Mouse (Mus musculus): ENCODE results near the gene Ahcyl2. TPM values are rescaled to one million over a fixed set of nuclear protein-coding genes. Genes with fewer than 3 reads are reported as not detected.
"Not testable (repeated sequence)": the region's sequence is repeated elsewhere in the genome, so short reads cannot be mapped to it uniquely, and the experiment has no call there.

Ahcyl2 gene
- total and polyA plus RNA-seq, 2 experiments from 2014 or later: 16.0 to 66.7 TPM

- Histone ChIP-seq H3K4me1 (ENCODE audit: insufficient read depth, low read length) (peaks cover 6% of the 10 kb centered on the region), H3K9me3 (ENCODE audit: low read length) (no peaks in the 10 kb centered on the region), H3K27me3 (ENCODE audit: insufficient read depth, low read length) (no peaks in the 10 kb centered on the region), H3K27ac (ENCODE audit: low read depth, low read length) (peak overlapping the region; percentile 47; the same call in 1 of the 2 replicates), H3K4me2 (ENCODE audit: low read depth, low read length, poor library complexity, severe bottlenecking) (no peak overlapping the region; the same call in 1 of the 2 replicates), H3K4me3 (ENCODE audit: low read depth, low read length) (no peak overlapping the region), H3K9ac (replicated peaks; ENCODE audit: low read length, poor library complexity, severe bottlenecking) (no peak overlapping the region), H3K36me3 (ENCODE audit: insufficient read depth, low read length) (no peaks in the 10 kb centered on the region)
- DNase-seq (ENCODE audit: low spot score) (peak; percentile 66), ATAC-seq (ENCODE audit: low FRiP score) (peak; percentile 66)
- 2% methylated on average over 2 of the region's 2 CpGs for WGBS
- TF ChIP-seq CTCF (IDR thresholded peaks at IDR 0.05): no peak
These were observed 46.8 kb downstream of the Ahcyl2 start for GRCm38 (mm10) chr6:29814616-29815015.

- ATAC-seq (ENCODE audit: low FRiP score): 0 out of 2 replicates have a peak, but pooled peaks have one; percentile 31
- Histone ChIP-seq H3K36me3 (ENCODE audit: insufficient read depth, low read length) (no peaks in the 10 kb centered on the region), H3K4me3 (ENCODE audit: low read depth, low read length) (no peak overlapping the region), H3K27ac (ENCODE audit: low read depth, low read length) (peak overlapping the region; percentile 47; the same call in 1 of the 2 replicates), H3K4me2 (ENCODE audit: low read depth, low read length, poor library complexity, severe bottlenecking) (no peak overlapping the region; the same call in 1 of the 2 replicates), H3K27me3 (ENCODE audit: insufficient read depth, low read length) (no peaks in the 10 kb centered on the region), H3K9ac (replicated peaks; ENCODE audit: low read length, poor library complexity, severe bottlenecking) (no peak overlapping the region), H3K9me3 (ENCODE audit: low read length) (no peaks in the 10 kb centered on the region), H3K4me1 (ENCODE audit: insufficient read depth, low read length) (peaks cover 6% of the 10 kb centered on the region)
- TF ChIP-seq CTCF (IDR thresholded peaks at IDR 0.05): no peak
- WGBS: 31% methylated on average over 3 of the region's 3 CpGs
- DNase-seq (ENCODE audit: low spot score): no peak
These were observed 47.2 kb downstream of the Ahcyl2 start for GRCm38 (mm10) chr6:29815060-29815459.

- DNase-seq (ENCODE audit: low spot score) (no peak), ATAC-seq (ENCODE audit: low FRiP score) (no peak)
- H3K9me3 ChIP-seq (ENCODE audit: low read length): no peaks in the 10 kb centered on the region
- no peaks in the 10 kb centered on the region for H3K27me3 ChIP-seq (ENCODE audit: insufficient read depth, low read length)
- WGBS: 74% methylated on average over 2 of the region's 2 CpGs
- TF ChIP-seq CTCF (IDR thresholded peaks at IDR 0.05): no peak
- H3K4me1 ChIP-seq (ENCODE audit: insufficient read depth, low read length): peaks cover 6% of the 10 kb centered on the region
- no peaks in the 10 kb centered on the region for H3K36me3 ChIP-seq (ENCODE audit: insufficient read depth, low read length)
- peak overlapping the region; percentile 47; the same call in 1 of the 2 replicates for H3K27ac ChIP-seq (ENCODE audit: low read depth, low read length)
- no peak overlapping the region for H3K9ac ChIP-seq (replicated peaks; ENCODE audit: low read length, poor library complexity, severe bottlenecking)
- no peak overlapping the region for H3K4me3 ChIP-seq (ENCODE audit: low read depth, low read length)
- no peak overlapping the region for H3K4me2 ChIP-seq (ENCODE audit: low read depth, low read length, poor library complexity, severe bottlenecking)
These were observed 47.8 kb downstream of the Ahcyl2 start for GRCm38 (mm10) chr6:29815634-29816033.

- H3K27ac ChIP-seq (ENCODE audit: low read depth, low read length); H3K4me3 ChIP-seq (ENCODE audit: low read depth, low read length); H3K4me1 ChIP-seq (ENCODE audit: insufficient read depth, low read length); ATAC-seq (ENCODE audit: low FRiP score); H3K27me3 ChIP-seq (ENCODE audit: insufficient read depth, low read length); DNase-seq (ENCODE audit: low spot score); H3K9me3 ChIP-seq (ENCODE audit: low read length); H3K4me2 ChIP-seq (ENCODE audit: low read depth, low read length, poor library complexity, severe bottlenecking); H3K9ac ChIP-seq (replicated peaks; ENCODE audit: low read length, poor library complexity, severe bottlenecking); H3K36me3 ChIP-seq (ENCODE audit: insufficient read depth, low read length): not testable (repeated sequence)
- WGBS: 89% methylated on average over 12 of the region's 12 CpGs
These were observed 48.6 kb downstream of the Ahcyl2 start for GRCm38 (mm10) chr6:29816371-29816770.

- Histone ChIP-seq H3K9me3 (ENCODE audit: low read length) (no peaks in the 10 kb centered on the region), H3K4me1 (ENCODE audit: insufficient read depth, low read length) (peaks cover 6% of the 10 kb centered on the region), H3K27me3 (ENCODE audit: insufficient read depth, low read length) (no peaks in the 10 kb centered on the region), H3K27ac (ENCODE audit: low read depth, low read length) (no peak overlapping the region), H3K36me3 (ENCODE audit: insufficient read depth, low read length) (no peaks in the 10 kb centered on the region), H3K4me2 (ENCODE audit: low read depth, low read length, poor library complexity, severe bottlenecking) (no peak overlapping the region), H3K9ac (replicated peaks; ENCODE audit: low read length, poor library complexity, severe bottlenecking) (no peak overlapping the region), H3K4me3 (ENCODE audit: low read depth, low read length) (no peak overlapping the region)
- ATAC-seq (ENCODE audit: low FRiP score) (no peak), DNase-seq (ENCODE audit: low spot score) (peak; percentile 67)
- peak; percentile 83 for TF ChIP-seq CTCF (IDR thresholded peaks at IDR 0.05)
- WGBS: 24% methylated on average over 3 of the region's 3 CpGs
These were observed 51.5 kb downstream of the Ahcyl2 start for GRCm38 (mm10) chr6:29819309-29819708.

GRCm38 (mm10) chr6:29820314-29820713 lies 52.5 kb downstream of the Ahcyl2 start:
- no peaks in the 10 kb centered on the region for H3K9me3 ChIP-seq (ENCODE audit: low read length)
- peaks cover under 1% of the 10 kb centered on the region; the same call in 1 of the 2 replicates for H3K4me1 ChIP-seq (ENCODE audit: insufficient read depth, low read length)
- no peaks in the 10 kb centered on the region for H3K27me3 ChIP-seq (ENCODE audit: insufficient read depth, low read length)
- TF ChIP-seq CTCF (IDR thresholded peaks at IDR 0.05): no peak
- ATAC-seq (ENCODE audit: low FRiP score): no peak
- WGBS: 80% methylated on average over 4 of the region's 4 CpGs
- H3K36me3 ChIP-seq (ENCODE audit: insufficient read depth, low read length): no peaks in the 10 kb centered on the region
- DNase-seq (ENCODE audit: low spot score): no peak
- no peak overlapping the region for H3K27ac ChIP-seq (ENCODE audit: low read depth, low read length)
- H3K4me3 ChIP-seq (ENCODE audit: low read depth, low read length): no peak overlapping the region
- H3K4me2 ChIP-seq (ENCODE audit: low read depth, low read length, poor library complexity, severe bottlenecking): no peak overlapping the region
- H3K9ac ChIP-seq (replicated peaks; ENCODE audit: low read length, poor library complexity, severe bottlenecking): no peak overlapping the region
